Mouse (Mus musculus): ENCODE measurements around the gene Drd1.

GRCm38 (mm10) chr13:54101031-54101820 is 45.7 kb upstream of the Drd1 start:
- TF ChIP-seq CTCF (IDR thresholded peaks at IDR 0.05; ENCODE audit: borderline replicate concordance, extremely low read depth, insufficient read depth, insufficient read length), result no peak
- no peak for TF ChIP-seq POLR2A (IDR thresholded peaks at IDR 0.05; ENCODE audit: borderline replicate concordance, extremely low read depth, insufficient read depth, insufficient read length, poor library complexity, severe bottlenecking)
